Mouse (Mus musculus) embryo, embryonic 11 days (tissue): Measurements from ENCODE around the gene Samd4b.
"Not testable (repeated sequence)": the region's sequence is repeated elsewhere in the genome, so short reads cannot be mapped to it uniquely, and the experiment has no call there.

Source experiments
- DNase-seq: peaks from one replicate; pipeline ENCODE4 v3.0.0-alpha.2; 2015

Samd4b gene

DNA sequence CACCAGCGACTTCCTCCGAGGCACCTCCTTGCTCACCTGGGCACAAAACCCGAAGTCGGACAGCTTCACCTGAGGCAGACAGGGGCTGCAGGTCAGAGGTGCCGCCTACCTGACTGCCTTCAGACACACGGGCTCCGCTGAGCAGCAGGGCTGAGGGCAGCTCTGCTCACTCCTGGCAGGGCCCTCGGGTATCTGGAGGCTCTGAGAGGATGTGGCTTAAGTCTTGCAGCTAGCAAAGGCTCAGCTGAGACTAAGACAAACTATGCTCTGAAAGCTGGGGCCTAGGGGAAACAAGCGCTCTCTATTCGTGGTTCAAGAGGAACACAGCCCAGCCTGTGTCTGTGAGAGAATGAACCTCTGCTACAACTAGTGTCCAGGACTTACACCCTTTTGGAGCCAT lies 37.1 kb downstream of the Samd4b start:
- no peak for DNase-seq

DNA sequence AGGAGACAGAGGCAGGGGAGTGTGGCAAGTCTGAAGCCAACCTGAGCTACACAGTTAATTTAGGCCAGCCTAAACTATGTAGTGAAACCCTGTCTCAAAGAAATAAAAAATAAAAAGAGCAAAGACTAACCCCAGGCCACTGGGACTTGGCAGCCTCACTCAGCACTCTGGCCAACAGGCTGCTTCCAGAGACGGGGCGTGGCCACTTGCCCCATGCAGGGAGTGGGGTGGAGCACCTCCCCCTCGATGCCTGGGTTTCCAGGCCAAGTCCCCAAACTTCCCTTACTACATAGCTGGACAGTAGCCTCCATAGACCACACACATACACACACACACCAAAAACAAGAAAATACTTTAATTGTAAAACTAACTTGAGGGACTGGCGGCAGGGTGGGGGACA lies 39.5 kb downstream of the Samd4b start:
- no peak for DNase-seq

DNA sequence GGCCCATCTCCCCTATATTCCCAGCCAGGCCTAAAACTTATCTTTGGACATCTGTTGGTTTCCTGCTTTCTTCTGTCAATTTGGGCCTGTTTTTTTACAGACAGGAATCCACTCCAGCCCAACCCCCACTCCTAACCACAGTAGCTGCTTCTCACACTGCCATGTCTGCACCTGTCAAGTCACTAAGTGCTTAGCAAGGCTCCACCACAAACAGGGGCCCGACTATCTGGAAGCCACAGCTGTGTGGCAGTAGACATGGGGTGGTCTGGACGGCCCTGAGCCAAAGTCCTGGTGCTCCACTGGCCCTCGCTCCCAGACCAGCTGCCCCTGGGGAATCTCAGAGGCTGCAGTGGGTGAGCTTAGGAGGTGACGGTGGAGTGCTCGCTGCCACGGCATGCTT lies 40.2 kb downstream of the Samd4b start:
- DNase-seq = no peak

DNA sequence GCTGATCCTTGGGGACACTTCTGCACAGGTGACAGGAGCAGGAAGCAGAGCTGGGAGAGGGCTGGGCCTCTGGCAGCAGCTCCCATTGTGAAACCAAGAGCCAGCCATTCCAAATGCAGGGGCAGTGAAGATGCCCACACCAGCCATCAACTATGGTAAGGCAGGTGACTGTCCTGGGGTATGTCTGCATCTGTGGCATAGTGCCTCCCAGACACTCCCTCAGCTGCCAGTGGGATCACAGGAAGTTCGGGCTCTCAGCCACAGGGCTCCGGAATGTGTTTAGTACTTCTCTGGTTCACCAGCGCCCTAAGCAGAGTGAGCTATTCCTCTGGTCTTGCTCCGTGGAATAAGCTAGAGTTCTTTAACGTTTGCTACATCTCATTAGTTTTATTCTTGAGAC lies 40.9 kb downstream of the Samd4b start:
- DNase-seq = no peak

DNA sequence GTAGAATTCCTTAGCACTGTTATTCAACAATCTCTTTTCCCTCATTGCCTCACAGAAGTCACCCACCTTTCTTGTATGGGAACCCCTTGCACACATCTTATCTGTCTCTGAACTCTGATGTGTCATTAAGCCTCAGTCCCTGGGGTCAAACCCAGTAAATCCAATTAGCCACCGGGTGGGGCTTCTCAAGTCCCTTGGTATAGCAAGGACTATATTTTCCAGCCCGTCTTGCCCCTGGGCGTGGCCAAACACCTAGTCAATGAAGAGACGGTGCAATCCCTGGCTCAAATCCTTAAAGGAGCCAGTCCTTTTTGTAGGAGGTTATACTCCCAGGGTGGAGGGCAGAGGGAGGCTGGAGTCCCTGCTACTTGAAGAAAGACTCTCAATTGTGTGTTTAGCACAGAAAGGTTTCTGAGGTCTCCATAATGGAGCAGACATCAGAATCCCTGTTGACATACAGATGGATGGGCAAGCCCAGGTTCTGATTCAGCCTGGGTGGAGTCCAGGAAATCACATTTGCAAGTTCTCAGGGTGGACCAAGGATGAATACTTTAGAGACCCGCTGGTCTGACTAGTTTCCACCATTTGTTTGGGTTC lies 41.9 kb downstream of the Samd4b start:
- DNase-seq = no peak

DNA sequence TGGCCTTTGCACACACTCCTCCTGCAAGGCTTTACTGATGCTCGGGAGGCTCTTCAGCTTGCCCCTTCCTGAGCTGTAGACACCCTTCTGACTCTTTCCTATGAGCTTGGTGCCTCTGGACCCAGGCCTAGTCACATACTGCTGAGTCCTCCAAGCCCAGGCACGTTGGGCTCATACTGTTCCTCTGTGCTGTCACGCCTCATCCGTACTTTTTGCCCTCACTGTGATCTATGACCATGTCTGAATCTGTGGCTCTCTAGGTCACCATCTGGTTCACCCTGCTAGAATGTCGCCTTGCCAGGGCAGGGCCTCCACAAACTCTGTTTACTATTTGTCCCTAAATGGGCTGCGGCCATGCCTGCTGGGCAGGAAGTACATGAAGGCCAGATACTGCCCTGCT lies 44.9 kb downstream of the Samd4b start:
- DNase-seq = no peak

DNA sequence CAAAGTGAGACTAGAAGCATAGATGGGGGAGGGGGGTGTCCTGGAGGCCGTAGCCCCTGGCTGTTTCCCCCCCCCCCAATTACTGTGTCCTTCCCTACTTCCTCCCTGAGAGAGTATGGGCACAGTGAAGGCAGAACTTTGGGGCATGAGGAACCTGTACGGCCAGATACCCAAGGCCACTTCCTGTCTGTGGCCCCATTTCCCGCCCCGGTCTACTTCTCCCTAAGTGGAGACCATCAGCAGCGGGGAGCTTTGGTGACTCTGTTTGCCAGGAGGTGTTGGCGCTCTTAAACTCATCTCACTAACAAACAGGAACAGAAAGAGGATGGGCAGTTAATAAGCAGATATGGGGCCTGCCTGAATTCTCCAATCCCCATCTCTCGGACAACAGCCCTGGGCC lies 50.3 kb downstream of the Samd4b start:
- DNase-seq = no peak

DNA sequence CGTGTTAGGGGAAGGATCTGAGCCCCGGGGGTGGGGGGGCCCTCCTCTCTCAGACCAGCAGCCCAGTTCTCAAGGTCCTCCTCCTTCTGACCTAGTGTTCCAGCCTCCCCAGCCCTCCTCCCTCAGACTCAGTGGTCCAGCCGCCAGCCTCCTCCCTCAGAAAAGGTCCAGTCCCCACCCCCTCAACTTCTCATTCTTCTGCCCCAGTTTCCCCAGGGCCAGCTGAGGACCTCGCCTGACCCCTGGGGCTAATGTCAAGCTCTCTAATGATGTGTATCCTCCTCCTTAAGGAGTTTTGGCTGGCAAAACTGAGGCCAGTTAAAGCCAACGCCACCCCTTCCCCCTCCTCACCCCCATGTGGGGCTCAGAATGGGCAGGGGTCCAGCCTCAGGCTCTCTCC lies 50.8 kb downstream of the Samd4b start, which contains the start of gene Nccrp1:
Gene Nccrp1, minus strand, starts transcription at position 101 of the 400 bp plus-strand sequence.
- no peak for DNase-seq

DNA sequence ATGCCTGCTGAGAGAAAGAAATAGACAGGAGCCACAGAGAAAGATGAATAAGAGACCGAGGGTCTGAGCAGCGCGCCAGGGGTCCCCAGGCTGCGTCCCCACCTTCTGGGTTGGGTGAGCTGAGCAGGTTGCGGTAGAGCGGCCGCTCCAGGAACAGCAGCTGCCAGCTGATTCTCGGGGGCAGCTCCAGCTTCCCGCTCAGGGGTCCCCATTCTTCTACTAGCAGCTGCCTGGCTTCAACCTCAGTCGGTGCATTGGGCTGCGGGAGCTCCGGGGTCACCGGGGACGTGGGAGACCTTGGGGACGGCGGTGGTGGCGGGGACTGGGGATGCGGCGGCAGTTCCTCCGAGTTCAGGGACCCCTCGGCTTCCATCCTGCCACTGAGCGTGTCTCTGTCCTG lies 51.3 kb downstream of the Samd4b start:
- DNase-seq = no peak

DNA sequence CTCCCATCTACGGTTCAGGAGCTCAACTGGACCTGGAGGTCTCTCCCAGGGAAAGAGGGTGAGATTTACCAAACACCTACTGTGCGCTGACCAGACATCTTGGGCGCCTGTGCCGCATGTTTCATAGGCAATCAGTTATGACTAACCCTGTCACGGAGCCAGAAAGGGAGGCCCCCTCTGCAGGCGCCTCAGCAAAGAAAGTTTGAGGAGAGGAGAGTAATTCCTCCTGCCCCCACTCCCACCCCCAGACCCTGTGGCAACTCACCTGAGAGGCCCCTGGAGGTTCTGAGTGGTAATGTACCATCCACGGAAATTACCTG lies 52.1 kb downstream of the Samd4b start:
- DNase-seq = no peak

DNA sequence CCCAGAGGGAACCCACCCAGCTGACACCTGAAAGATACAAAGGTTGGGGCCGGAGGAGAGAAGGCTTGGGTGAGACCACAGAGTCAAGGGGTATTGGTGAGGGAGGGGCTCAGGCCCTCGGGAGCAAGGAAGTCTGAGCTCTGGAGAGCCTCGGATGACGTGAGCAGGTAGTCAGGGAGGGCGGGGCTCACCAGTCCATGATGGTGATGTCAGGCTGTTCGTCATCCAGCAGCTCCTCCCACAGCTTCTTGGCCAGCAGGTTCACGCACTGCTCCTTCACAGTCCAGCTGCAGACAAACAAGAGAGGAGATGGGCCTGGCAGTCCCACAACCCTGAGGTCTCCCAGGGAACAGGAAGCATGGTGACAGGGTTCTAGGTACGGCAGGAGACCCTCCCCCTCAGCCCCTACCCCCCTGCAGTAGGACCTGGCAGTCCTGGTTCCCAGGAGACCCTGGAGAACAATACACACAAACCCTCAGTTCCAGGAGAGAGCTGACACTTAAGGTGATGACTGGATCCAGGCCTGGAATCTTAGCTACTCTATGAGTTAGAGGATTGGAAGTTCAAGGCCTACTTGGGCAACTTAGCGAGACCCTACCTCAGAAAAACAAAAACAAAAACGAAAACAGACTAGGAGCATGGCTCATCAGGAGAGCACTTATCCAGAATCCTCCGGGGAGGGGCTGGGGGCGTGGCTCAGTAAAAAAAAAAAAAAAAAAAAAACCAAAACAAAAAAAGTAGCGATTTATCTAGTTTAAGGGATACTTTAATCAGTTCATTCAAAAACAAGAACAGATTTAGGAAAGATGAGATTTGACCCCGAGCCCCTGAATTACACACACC lies 52.7 kb downstream of the Samd4b start:
- peak; percentile 51 for DNase-seq

DNA sequence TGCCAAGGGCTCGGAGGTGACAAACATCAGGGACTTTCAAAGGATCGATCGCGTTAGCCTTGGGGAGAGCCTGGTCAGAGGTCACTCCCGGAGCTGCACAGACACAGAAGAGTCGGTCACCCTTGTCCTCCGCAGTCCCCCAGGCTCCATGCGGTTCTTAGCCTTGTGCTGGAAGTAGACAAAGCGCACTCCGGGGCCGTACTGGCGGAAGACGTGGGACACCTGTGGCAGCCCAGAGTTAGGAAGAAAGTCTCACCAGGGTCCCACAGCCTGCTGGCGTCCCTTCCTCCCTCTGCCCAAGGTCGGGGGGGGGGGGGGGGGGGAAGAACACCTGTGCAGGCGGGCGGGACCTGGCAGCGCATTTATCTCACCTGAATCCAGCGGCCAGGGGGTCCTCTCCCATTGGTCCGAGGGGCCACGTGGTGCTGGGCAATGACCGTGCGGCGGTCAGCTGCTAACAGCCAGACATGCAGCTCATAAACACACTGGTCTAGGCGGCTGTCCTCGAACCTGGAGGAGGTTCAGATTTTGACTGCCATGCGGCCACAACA lies 53.8 kb downstream of the Samd4b start:
- DNase-seq = peak; percentile 56

DNA sequence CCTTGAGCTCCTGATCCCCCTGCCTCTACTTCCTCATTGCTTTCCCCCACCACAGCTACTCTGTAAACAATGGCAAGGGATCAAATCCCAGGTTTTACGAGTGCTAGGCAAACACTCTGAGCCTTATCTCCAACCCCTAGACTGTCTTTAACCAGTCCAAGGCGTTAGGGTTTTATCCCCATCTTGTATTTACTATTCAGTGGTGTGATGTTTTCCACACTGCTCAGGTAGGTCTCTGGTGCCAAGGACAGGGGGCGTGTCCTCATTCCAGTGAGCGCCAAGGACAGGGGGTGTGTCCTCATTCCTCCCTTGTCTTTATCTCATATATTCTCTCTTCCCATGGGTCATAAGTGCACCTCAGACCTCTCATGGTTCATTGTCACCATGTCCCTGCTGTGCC lies 57.4 kb downstream of the Samd4b start, which contains the start of gene Sycn:
Gene Sycn, plus strand, starts transcription at position 360 of the 400 bp plus-strand sequence.
- DNase-seq = no peak

DNA sequence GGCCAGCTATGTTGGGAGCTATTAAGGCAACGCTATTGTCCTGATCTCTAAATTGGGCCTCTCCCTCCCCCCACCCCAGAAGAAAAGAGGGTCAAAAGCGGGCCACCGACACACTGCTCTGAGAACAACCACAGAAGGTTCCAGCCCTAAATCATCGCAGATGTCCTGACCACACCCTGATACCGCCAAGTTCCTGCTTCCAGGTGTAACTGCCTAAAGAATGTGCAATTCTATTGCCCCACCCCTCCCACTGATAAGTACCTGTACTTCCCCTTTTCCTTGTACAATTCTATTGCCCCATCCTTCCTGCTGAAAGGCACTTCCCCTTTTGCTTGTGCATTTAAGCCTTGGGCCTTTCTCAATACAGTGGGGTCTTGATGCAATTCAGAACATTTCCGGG lies 59.1 kb downstream of the Samd4b start:
- DNase-seq = not testable (repeated sequence)

DNA sequence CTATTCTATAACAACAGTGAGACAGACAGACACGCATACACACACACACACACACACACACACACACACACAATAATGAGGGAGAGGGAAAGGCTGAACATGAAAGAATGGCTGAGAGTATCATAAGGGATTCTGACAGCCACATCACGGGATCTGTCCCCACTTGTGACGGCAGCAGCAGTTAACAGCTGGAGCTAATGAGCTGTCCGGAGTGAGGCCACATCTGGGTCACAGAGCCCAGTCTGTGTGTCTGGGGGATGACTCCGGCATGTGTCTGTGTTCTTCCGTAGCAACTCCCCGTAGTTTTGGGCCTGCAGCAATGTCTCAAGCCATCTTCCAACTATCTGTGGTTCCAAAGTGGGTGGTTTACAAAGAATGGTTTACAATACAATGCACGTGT lies 65.9 kb downstream of the Samd4b start:
- DNase-seq = no peak

DNA sequence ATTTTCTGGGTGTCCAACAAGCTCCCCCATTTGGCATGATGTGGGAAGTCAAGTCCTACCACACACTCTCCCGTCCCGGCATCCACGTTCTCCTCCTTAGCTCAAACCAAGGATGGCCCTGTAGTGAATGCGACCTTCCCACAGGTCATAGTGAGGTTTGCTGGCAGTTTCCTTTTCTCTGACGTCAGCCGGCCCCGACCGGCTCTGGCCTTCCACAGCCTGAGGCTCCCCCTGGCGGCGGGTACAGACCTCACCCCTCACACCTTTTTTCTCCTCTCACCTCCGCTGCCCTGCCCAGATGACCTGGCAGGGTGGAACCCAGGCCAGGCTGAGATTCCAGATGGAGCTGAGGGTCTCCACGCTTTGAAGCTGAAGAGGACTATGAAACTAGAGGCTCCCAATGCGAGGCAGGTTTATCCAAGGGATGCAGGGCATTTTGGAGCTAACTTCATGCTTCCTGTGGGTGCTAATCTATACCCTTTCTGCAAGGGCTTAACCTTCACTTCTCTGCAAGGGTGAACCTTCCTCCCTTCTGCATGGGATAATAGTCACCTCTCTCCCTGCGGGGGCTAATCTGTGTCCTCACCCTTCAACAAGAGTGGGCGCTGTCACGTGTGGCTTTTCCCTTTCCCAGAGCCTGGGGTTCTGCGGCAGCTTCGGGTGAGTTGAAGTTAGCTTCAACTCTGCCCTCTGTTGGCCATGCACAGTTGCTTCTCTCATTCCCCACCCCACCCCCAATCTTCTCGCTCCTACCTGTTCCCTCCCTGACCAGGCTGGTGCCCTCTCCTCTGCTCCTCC lies 69.8 kb downstream of the Samd4b start:
- peak; percentile 88 for DNase-seq

DNA sequence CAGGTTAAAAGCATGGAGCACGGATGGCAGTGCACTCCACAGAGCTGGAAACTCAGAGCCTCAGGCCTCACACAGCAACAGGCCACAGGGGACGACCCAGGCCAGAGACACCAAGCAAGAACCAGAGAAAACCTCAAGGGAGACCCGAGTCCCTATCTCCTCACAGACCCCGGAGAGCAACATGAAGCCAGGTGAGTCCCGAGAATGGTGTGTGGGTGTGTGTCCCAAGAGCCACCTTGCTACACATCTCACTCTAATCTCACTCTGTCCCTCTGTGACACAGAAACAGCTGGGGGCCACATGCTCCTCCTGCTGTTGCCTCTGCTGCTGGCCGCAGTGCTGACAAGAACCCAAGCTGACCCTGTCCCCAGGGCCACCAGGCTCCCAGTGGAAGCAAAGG lies 75.4 kb downstream of the Samd4b start, which contains the start of gene Ifnl3:
Gene Ifnl3, plus strand, starts transcription at position 301 of the 400 bp plus-strand sequence.
- DNase-seq = not testable (repeated sequence)

DNA sequence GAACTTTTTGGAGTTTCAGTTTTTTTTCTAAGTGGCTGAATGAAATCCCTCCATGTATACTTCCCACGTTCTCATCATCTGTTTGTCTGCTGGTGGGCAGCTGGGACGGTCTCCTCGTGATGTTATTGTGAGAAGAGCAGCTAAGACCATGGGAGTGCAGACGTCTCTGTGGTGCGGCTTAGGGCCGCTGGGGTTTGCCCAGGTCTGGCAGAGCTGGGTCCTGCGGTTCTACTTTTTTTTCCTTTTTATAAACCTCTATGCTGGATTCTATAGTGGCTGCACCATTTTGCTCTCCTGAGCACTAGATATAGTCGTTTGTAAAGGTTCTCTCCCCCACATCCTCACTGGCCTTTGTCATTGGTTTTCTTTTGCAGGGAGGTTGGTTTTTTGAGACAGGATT lies 86.5 kb downstream of the Samd4b start:
- no peak for DNase-seq

DNA sequence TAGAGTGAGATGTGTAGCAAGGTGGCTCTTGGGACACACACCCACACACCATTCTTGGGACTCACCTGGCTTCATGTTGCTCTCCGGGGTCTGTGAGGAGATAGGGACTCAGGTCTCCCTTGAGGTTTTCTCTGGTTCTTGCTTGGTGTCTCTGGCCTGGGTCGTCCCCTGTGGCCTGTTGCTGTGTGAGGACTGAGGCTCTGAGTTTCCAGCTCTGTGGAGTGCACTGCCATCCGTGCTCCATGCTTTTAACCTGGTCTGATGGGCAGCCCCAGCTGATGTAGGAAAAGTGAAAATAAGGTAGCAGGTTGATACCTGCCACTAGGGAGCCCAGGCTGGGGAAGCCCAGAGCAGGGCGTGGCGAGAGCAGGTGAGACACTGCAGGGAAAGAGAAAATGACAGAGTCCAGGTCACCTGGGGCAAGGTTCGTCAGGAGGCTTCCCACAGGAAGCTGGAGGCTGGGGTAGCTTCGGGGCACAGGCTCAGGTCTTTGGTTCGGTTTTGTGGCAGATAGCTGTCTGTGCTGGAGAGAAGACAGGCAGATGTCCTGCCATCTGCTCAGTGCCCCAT lies 87.5 kb downstream of the Samd4b start, which contains the start of gene Ifnl2:
Gene Ifnl2, minus strand, starts transcription at position 51 of the 570 bp plus-strand sequence.
- DNase-seq = not testable (repeated sequence)

DNA sequence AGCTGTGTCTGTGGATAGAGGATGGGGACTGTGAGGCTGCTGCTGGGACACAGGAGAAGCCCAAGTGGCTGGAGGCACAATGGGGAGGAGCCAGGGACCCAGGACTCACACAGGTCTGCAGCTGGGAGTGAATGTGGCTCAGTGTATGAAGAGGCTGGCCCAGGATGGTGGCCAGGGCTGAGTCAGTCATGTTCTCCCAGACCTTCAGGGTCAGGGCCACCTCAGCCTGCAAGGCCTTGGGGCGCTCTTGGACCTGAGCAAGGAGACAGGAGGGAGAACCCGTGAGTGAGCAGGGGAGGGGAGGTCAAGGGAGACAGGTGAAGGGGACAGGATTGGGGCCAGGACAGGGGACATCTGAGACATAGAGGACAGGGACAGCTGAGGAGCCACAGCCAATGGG lies 88.8 kb downstream of the Samd4b start:
- DNase-seq = not testable (repeated sequence)

DNA sequence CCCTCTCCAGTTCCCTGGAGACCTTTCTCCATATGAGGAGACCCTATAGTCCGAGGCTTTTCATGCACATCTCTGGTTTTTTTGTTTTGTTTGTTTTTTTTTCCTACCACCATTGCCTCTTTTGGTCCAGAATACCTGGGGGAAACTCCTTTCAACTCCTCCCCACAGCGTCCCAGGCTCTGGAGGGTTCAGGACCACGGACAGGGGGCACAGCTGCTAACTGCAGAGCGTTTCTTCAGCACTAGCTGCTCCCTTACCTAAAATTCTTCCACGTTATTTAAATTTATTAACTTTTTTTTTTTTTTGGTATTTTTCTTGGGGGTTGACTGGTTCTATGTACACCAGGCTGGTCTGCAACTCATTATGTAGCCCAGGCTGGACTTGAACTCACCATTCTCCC lies 92.4 kb downstream of the Samd4b start:
- peak; percentile 50 for DNase-seq

DNA sequence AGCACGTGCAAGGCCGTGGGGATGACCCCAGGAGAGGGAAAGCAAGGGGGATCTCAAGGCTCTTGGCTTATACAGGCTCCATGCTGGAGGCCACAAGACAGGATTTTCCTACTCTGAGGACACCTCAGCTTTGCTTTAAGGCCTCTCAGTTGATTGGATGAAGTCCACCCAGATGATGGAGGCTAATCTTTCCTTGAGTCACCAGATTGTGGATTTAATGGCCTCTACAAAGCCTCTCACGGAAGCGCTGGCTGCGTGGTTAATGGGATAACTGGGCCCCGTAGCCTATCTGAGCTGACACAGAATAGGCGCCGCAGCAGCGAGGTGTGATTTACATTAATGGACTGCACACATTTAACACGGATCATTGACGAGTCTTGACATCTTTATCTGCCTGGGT lies 102.5 kb downstream of the Samd4b start:
- peak; percentile 8 for DNase-seq

DNA sequence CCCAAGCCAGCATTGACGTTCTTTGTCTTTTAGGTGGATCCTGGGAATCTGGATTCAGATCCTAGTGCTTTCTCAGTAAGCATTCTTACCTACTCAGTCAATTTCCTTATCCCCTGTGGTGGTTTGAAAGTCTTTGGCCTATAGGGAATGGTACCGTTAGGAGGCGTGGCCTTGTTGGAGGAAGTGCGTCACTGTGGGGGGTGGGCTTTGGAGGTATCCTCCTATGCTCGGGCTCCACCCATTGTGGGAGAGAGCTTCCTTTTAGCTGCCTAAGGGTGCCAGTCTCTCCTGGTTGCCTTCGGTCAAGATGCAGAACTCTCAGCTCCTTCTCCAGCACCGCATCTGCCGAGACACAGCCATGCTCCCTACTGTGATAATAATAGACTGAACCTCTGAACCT lies 105.6 kb downstream of the Samd4b start:
- no peak for DNase-seq
